Mouse (Mus musculus) myocyte (in vitro differentiated cells): ENCODE results near the gene Clasrp.

ENCODE experiments used
- CEBPB ChIP-seq: IDR thresholded peaks from 2 replicates; pipeline ENCODE4 v1.6.1; 2011; ENCODE audit warnings: mild to moderate bottlenecking, moderate library complexity; ENCODE audit not compliant: poor library complexity, insufficient read depth, severe bottlenecking
- E2F4 ChIP-seq: IDR thresholded peaks from one replicate; pipeline ENCODE4 v1.6.1; 2011; ENCODE audit warnings: mild to moderate bottlenecking, control low read depth, moderate library complexity; ENCODE audit not compliant: insufficient read depth
- MAX ChIP-seq: IDR thresholded peaks from one replicate; pipeline ENCODE4 v1.6.1; 2011; ENCODE audit warnings: low read depth, mild to moderate bottlenecking, control low read depth
- MYOD1 ChIP-seq, 3 experiments: IDR thresholded peaks; one replicate each; pipeline ENCODE4 v1.6.1; 2011; ENCODE audit warnings: control low read depth in 2 of 3, low read depth in 2 of 3, mild to moderate bottlenecking in 2 of 3, moderate library complexity in 1 of 3; ENCODE audit not compliant: insufficient read length in 2 of 3, control insufficient read depth in 1 of 3
- MYOG ChIP-seq, 3 experiments: IDR thresholded peaks; one replicate each; pipeline ENCODE4 v1.6.1; 2011; ENCODE audit warnings: control low read depth in 2 of 3, low read depth in 2 of 3, mild to moderate bottlenecking in 2 of 3; ENCODE audit not compliant: insufficient read length in 2 of 3, control insufficient read depth in 1 of 3, insufficient read depth in 1 of 3
- POLR2A ChIP-seq: IDR thresholded peaks from one replicate; pipeline ENCODE4 v1.6.1; 2011; ENCODE audit warnings: low read depth, mild to moderate bottlenecking, control low read depth, moderate library complexity; ENCODE audit not compliant: insufficient read length
- POLR2AphosphoS2 ChIP-seq: IDR thresholded peaks from one replicate; pipeline ENCODE4 v1.6.1; 2011; ENCODE audit warnings: low read depth, control low read depth; ENCODE audit not compliant: insufficient read length
- REST ChIP-seq: IDR thresholded peaks from one replicate; pipeline ENCODE4 v1.6.1; 2011; ENCODE audit warnings: mild to moderate bottlenecking, control low read depth, moderate library complexity; ENCODE audit not compliant: insufficient read depth, insufficient read length
- SRF ChIP-seq: IDR thresholded peaks from one replicate; pipeline ENCODE4 v1.6.1; 2011; ENCODE audit warnings: low read depth; ENCODE audit not compliant: control insufficient read depth, insufficient read length
- TCF12 ChIP-seq: IDR thresholded peaks from one replicate; pipeline ENCODE4 v1.6.1; 2011; ENCODE audit warnings: mild to moderate bottlenecking, control low read depth; ENCODE audit not compliant: poor library complexity, insufficient read depth, severe bottlenecking
- TCF3 ChIP-seq: IDR thresholded peaks from one replicate; pipeline ENCODE4 v1.6.1; 2011; ENCODE audit warnings: low read depth, control low read depth; ENCODE audit not compliant: insufficient read length
- USF1 ChIP-seq: IDR thresholded peaks from one replicate; pipeline ENCODE4 v1.6.1; 2011; ENCODE audit warnings: low read depth, mild to moderate bottlenecking, control low read depth, moderate library complexity

GRCm38 (mm10) chr7:19620811-19621210, 16.5 kb upstream of the Clasrp start:
- TF ChIP-seq POLR2A (no peak), MYOD1 (IDR thresholded peaks at IDR 0.05; ENCODE audit: control insufficient read depth in 1 of 3, insufficient read length in 2 of 3, low read depth in 2 of 3) (no peak), USF1 (no peak), TCF3 (no peak), TCF12 (no peak), MAX (no peak), MYOG (IDR thresholded peaks at IDR 0.05; ENCODE audit: control insufficient read depth in 1 of 3, insufficient read depth in 1 of 3, insufficient read length in 2 of 3, low read depth in 2 of 3) (no peak), POLR2AphosphoS2 (no peak), CEBPB (no peak), E2F4 (no peak), SRF (no peak), REST (no peak)
